Mouse (Mus musculus): Measurements from ENCODE around the gene Gm11444. TPM values are rescaled to one million over a fixed set of nuclear protein-coding genes. Genes with fewer than 3 reads are reported as not detected.

Gene Gm11444
- not detected in 2 replicates for polyA plus RNA-seq (2012; rRNA removed)

GRCm38 (mm10) chr11:85850233-85850632 is at the start of gene Gm11444:
Gm11444 (minus strand) TSS chr11:85850333.
- DNase-seq (ENCODE audit: low read depth): no peak

GRCm38 (mm10) chr11:85896335-85896985 is 46.3 kb upstream of the Gm11444 start:
- no peak for DNase-seq (ENCODE audit: low read depth)

DNA sequence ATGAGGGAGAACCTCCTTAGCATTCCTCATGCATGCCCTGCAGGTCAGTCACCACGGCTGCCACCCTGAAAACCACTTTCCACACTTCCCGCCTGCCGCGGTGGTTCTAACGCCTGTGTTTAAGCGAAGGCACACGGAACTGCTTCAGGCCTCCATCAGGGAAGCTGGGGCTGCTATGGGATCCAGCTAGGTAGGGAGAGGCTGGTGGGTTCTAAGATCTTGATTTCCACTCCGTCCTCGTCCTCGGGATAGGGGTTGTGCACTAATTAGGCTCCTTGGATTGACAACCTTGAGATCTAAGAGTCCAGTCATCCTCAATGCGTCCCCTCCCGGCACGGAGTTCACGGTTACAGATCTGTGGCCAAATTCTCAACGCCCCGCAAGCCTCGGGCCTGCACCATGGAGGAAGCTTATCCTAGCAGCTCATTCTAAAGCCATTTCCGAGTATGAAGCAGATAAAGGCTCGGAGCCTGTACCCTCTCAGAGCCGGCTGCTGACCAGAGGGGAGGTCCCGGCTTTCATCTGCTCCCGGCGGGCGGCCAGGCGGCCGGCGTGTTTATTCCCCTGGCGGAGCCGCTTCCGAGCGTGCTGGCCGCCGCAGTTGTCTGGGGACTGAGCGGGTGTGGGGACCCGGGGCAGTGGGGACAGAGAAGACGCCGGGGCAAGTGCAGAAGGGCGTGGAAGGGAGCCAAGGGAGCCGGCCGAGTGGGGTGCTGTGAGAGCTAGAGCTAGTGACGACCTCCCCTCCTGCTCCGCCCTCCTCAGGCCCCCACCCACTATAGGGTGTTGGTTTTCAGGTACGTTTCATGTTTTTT is 44.8 kb upstream of the Gm11444 start:
- DNase-seq (ENCODE audit: low read depth): no peak

GRCm38 (mm10) chr11:85894136-85894530 is 44.0 kb upstream of the Gm11444 start:
- DNase-seq (ENCODE audit: low read depth): no peak

GRCm38 (mm10) chr11:85893400-85894135 is 43.4 kb upstream of the Gm11444 start:
- DNase-seq (ENCODE audit: low read depth): no peak

- DNase-seq (ENCODE audit: low read depth): no peak
These were observed 42.6 kb upstream of the Gm11444 start for GRCm38 (mm10) chr11:85892771-85893170.

DNA sequence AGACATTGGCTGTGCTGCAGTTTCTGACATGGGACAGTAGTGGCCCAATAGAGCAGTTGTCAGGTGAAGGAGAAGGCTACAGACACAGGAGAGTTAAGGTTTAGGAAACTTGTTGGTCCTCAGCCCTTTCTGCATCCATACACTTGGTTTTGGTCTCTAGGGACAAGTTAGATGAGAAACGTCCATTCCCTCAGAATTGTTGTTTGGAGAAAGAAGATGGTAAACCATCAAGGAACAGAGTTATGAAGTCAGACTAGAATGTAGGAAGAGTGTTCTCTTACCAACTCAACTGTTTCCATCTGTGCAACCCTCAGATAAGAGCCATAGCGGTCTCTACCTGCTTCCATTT is 41.5 kb upstream of the Gm11444 start:
- no peak for DNase-seq (ENCODE audit: low read depth)

GRCm38 (mm10) chr11:85891010-85891691 is 41.0 kb upstream of the Gm11444 start:
- no peak for DNase-seq (ENCODE audit: low read depth)

DNA sequence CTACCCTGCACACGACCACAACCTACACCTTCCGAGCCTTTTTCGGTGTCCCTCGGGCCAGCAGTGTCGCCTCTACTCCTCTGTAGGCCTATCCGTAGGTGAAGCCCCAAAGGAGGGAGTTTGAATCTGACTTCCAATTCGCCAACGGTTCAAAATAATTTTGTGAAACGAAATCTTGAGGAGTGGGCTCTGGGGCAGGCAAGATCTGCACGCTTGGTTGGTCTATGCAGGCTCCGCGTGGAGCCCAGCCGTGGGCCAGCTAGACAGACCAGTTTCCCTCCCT is 40.4 kb upstream of the Gm11444 start:
- DNase-seq (ENCODE audit: low read depth): no peak

- DNase-seq (ENCODE audit: low read depth): no peak
These were observed 39.8 kb upstream of the Gm11444 start for GRCm38 (mm10) chr11:85889730-85890562.

- DNase-seq (ENCODE audit: low read depth): no peak
These were observed 39.1 kb upstream of the Gm11444 start for GRCm38 (mm10) chr11:85889056-85889729.

GRCm38 (mm10) chr11:85888451-85888961 is 38.4 kb upstream of the Gm11444 start:
- no peak for DNase-seq (ENCODE audit: low read depth)

GRCm38 (mm10) chr11:85887801-85888450 is 37.8 kb upstream of the Gm11444 start:
- DNase-seq (ENCODE audit: low read depth): no peak

GRCm38 (mm10) chr11:85887273-85887672 is 37.1 kb upstream of the Gm11444 start:
- DNase-seq (ENCODE audit: low read depth): no peak

GRCm38 (mm10) chr11:85886429-85886785 is 36.3 kb upstream of the Gm11444 start:
- DNase-seq (ENCODE audit: low read depth): no peak

GRCm38 (mm10) chr11:85885665-85886428 is 35.7 kb upstream of the Gm11444 start, which contains the start of gene Tbx4:
Tbx4 (plus strand) TSS chr11:85886422.
- DNase-seq (ENCODE audit: low read depth): no peak

DNA sequence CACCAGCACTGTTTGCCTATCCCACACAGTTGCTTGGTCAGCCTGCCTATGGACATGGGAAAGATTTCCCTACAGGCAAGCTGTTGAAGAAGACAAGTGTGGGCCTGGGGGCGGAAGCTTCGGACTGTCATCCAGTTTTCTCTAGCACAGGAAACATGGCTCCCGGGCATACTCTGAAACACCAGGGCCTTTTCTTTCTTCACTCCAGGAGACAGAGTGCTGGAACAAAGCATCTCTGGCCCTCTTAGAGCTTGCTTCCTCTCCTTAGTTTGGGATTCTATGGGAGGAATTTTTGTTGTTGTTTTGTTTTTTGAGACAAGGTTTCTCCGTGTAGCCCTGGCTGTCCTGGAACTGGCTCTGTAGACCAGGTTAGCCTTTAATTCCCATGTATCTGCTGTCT is 34.4 kb upstream of the Gm11444 start:
- no peak for DNase-seq (ENCODE audit: low read depth)

DNA sequence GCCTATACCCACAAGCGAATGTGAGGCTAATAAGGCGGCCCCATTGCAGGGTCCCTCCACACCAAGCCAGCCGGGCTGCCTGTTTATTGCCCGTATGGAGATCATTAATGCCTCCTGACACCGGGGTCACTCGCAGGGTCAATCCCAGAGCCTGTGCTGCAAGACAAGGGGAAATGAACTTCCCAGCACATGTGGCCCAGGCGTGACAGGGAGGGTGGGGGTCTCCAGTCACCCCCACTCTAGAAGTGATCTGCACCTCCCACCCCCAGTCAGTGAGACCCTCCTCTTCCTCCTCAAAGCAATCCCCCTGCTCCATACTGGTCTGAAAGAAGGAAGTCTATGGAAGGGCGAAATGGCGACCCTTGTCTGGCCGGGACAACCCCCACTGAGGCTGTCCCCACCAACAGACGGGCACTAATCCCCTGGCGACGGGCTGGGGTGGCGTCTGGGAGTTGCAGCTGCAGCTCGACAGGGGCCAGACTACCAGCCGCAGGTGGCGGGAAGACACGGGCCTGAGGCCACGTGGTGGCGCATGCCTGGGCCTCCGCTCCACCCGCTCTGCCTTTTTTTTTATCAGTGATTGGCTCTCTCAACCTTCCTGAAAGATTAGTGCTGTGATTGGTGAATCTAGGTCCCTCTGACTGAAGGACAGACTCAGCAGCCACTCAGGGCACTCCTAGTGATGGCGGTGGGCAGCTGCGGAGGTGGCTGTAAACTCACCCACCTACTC is 26.1 kb upstream of the Gm11444 start:
- no peak for DNase-seq (ENCODE audit: low read depth)

DNA sequence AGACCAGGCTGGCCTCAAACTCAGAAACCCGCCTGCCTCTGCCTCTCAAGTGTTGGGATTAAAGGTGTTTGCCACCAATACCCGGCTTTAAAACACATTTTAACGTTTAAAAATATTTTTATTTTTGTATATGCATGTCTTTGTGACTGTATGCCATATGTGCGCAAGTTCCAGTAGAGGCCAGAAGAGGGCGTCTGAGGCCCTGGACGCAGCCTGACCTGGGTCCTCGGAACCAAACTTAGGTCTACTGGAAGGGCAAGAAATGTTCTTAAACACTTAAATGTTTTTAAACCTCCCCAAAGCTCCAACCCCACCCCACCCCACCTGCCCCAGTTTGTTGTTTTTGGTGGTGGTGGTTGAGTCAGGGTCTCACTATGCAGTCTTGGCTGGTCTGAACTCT is 14.2 kb upstream of the Gm11444 start:
- no peak for DNase-seq (ENCODE audit: low read depth)

Measured in gonadal fat pad, adult 2 months (tissue).